Comparison of ENCODE assay signal across 18 mouse cellular contexts in the genomic region with DNA sequence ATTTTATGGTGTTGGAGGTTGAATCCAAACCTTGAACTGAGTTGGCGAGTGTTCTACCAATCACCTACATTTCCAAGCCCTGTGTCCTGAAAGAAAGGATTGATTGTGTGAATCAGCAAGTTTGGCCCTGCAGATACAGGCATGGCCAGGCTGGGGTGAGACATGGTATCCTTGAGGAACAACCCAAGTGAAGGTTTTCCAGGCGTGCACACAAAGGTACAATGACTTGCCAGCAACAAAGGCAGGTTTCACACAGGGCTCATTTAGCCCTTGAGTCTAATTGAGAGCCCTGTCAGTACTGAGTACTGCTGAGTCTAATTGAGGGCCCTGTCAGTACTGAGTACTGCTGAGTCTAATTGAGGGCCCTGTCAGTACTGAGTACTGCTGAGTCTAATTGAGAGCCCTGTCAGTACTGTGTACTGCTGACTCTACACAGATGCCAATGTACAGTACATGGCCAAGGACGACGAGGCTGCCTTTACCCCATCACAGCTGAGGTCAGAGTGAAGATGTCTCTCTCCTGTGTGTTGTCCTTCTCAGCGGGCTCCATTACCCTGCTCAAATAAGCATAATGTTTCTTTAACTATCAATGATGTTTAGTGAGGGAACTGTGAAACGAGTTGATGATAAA. TPM values are rescaled to one million over a fixed set of nuclear protein-coding genes. Genes with fewer than 3 reads are reported as not detected.
A peak's percentile ranks its signal among the peaks of the same experiment; 100 is the strongest.
DNase-seq lines count a peak whose midpoint lies in the region; ATAC-seq and TF ChIP-seq lines count a peak whose summit lies in the region.
"Had no signal": no experiment of that assay in that cellular context is flagged by ENCODE, and none has a peak within 500 bp of the region (broad histone marks: within the 10 kb centered on the region; RNA-seq: fewer than 3 reads in every experiment).

No protein-coding gene starts in this region.

- H3K4me3 ChIP-seq in forebrain, embryonic 11.5 days (ENCODE audit: low read depth, low read length) = no peak overlapping the region
- no peak overlapping the region for H3K4me3 ChIP-seq in forebrain, postnatal 0 days (ENCODE audit: low read depth, low read length)
- no peak overlapping the region for H3K4me3 ChIP-seq in hindbrain, embryonic 16.5 days (ENCODE audit: low read length)
- no peak overlapping the region for H3K4me3 ChIP-seq in hindbrain, postnatal 0 days (ENCODE audit: low read length)
- no peak overlapping the region for H3K4me3 ChIP-seq in neural tube, embryonic 12.5 days
- H3K4me3 ChIP-seq: layer of hippocampus, adult 2 months; liver, embryonic 15.5 days; midbrain, embryonic 10.5 days; neural tube, embryonic 15.5 days had no signal

- H3K4me1 ChIP-seq in forebrain, embryonic 11.5 days (replicated peaks; ENCODE audit: control insufficient read depth, insufficient read depth, low read length) = no peaks in the 10 kb centered on the region
- no peaks in the 10 kb centered on the region for H3K4me1 ChIP-seq in forebrain, postnatal 0 days (ENCODE audit: insufficient read depth)
- H3K4me1 ChIP-seq in hindbrain, embryonic 16.5 days (ENCODE audit: control insufficient read depth, insufficient read depth, low read depth, low read length) = no peaks in the 10 kb centered on the region; the same call in none of the 2 replicates
- 0 out of 2 replicates have a peak, but pooled peaks cover 3% of the 10 kb centered on the region for H3K4me1 ChIP-seq in hindbrain, postnatal 0 days (ENCODE audit: insufficient read depth, low read length)
- H3K4me1 ChIP-seq in neural tube, embryonic 12.5 days = peaks cover 2% of the 10 kb centered on the region

- H3K9ac ChIP-seq in forebrain, embryonic 11.5 days (ENCODE audit: low read length) = no peak overlapping the region
- H3K9ac ChIP-seq in forebrain, postnatal 0 days = no peak overlapping the region
- no peak overlapping the region for H3K9ac ChIP-seq in hindbrain, embryonic 16.5 days (ENCODE audit: low read depth, low read length)
- no peak overlapping the region for H3K9ac ChIP-seq in hindbrain, postnatal 0 days (replicated peaks; ENCODE audit: low read length)
- H3K9ac ChIP-seq in neural tube, embryonic 12.5 days = no peak overlapping the region
- H3K9ac ChIP-seq: liver, embryonic 15.5 days; neural tube, embryonic 15.5 days had no signal

- H3K9me3 ChIP-seq in forebrain, embryonic 11.5 days (ENCODE audit: control insufficient read depth, low read length) = no peaks in the 10 kb centered on the region
- no peaks in the 10 kb centered on the region for H3K9me3 ChIP-seq in forebrain, postnatal 0 days (ENCODE audit: low read length)
- H3K9me3 ChIP-seq in hindbrain, embryonic 16.5 days (ENCODE audit: control insufficient read depth, low read length) = no peaks in the 10 kb centered on the region
- H3K9me3 ChIP-seq in hindbrain, postnatal 0 days (ENCODE audit: low read length) = no peaks in the 10 kb centered on the region
- no peaks in the 10 kb centered on the region for H3K9me3 ChIP-seq in neural tube, embryonic 12.5 days
- H3K9me3 ChIP-seq: liver, embryonic 15.5 days; midbrain, embryonic 10.5 days; neural tube, embryonic 15.5 days had no signal

- no peak overlapping the region for H3K4me2 ChIP-seq in forebrain, embryonic 11.5 days (ENCODE audit: low read depth, low read length, severe bottlenecking)
- no peak overlapping the region for H3K4me2 ChIP-seq in forebrain, postnatal 0 days (ENCODE audit: low read depth)
- H3K4me2 ChIP-seq in hindbrain, embryonic 16.5 days (ENCODE audit: low read length) = no peak overlapping the region
- no peak overlapping the region for H3K4me2 ChIP-seq in hindbrain, postnatal 0 days (ENCODE audit: low read depth, low read length)
- no peak overlapping the region for H3K4me2 ChIP-seq in neural tube, embryonic 12.5 days (replicated peaks)
- H3K4me2 ChIP-seq: liver, embryonic 15.5 days; neural tube, embryonic 15.5 days had no signal

- 78% methylated on average over 6 of the region's 6 CpGs for WGBS in forebrain, embryonic 11.5 days
- whole genome bisulfite sequencing in forebrain, postnatal 0 days = 78% methylated on average over 6 of the region's 6 CpGs
- 82% methylated on average over 6 of the region's 6 CpGs for WGBS in hindbrain, embryonic 16.5 days
- 84% methylated on average over 6 of the region's 6 CpGs for WGBS in hindbrain, postnatal 0 days
- 78% methylated on average over 6 of the region's 6 CpGs for WGBS in neural tube, embryonic 12.5 days

- H3K27ac ChIP-seq in forebrain, embryonic 11.5 days (ENCODE audit: low read depth, low read length) = no peak overlapping the region
- H3K27ac ChIP-seq in forebrain, postnatal 0 days (ENCODE audit: low read depth, low read length) = no peak overlapping the region
- H3K27ac ChIP-seq in hindbrain, embryonic 16.5 days (ENCODE audit: low read depth, low read length) = no peak overlapping the region
- H3K27ac ChIP-seq in hindbrain, postnatal 0 days = no peak overlapping the region
- no peak overlapping the region for H3K27ac ChIP-seq in neural tube, embryonic 12.5 days
- H3K27ac ChIP-seq: layer of hippocampus, adult 2 months; liver, embryonic 15.5 days; midbrain, embryonic 10.5 days; neural tube, embryonic 15.5 days had no signal

- H3K36me3 ChIP-seq in forebrain, embryonic 11.5 days (ENCODE audit: control insufficient read depth, insufficient read depth, low read length) = no peaks in the 10 kb centered on the region
- no peaks in the 10 kb centered on the region for H3K36me3 ChIP-seq in forebrain, postnatal 0 days (ENCODE audit: insufficient read depth)
- no peaks in the 10 kb centered on the region for H3K36me3 ChIP-seq in hindbrain, embryonic 16.5 days (ENCODE audit: control insufficient read depth, insufficient read depth, low read length)
- no peaks in the 10 kb centered on the region for H3K36me3 ChIP-seq in hindbrain, postnatal 0 days (ENCODE audit: insufficient read depth, low read length)
- H3K36me3 ChIP-seq in neural tube, embryonic 12.5 days = no peaks in the 10 kb centered on the region
- H3K36me3 ChIP-seq: liver, embryonic 15.5 days; midbrain, embryonic 10.5 days; neural tube, embryonic 15.5 days had no signal

- no peak for DNase-seq in forebrain, embryonic 11.5 days (ENCODE audit: low spot score)
- no peak for DNase-seq in forebrain, postnatal 0 days
- DNase-seq in hindbrain, postnatal 0 days (ENCODE audit: low spot score) = no peak
- no peak for DNase-seq in neural tube, embryonic 10.5 days (ENCODE audit: extremely low spot score, low spot score)
- DNase-seq in frontal cortex, postnatal 36 days (ENCODE audit: low spot score in 2 of 2) = no peak
- DNase-seq: cerebellum, adult 9-11 months; gastrocnemius, postnatal 14 days; heart, postnatal 14 days; left cerebral cortex, postnatal 4 days; lung, postnatal 36 days; thymus, postnatal 25 days had no signal

- TF ChIP-seq CTCF in forebrain, postnatal 0 days (IDR thresholded peaks at IDR 0.05; ENCODE audit: low read depth) = no peak
- TF ChIP-seq CTCF in hindbrain, postnatal 0 days (IDR thresholded peaks at IDR 0.05; ENCODE audit: low read depth) = no peak

- peak; percentile 51 for ATAC-seq in forebrain, embryonic 11.5 days (replicated peaks; ENCODE audit: low FRiP score)
- ATAC-seq in forebrain, postnatal 0 days = no peak
- ATAC-seq in hindbrain, embryonic 16.5 days = 0 out of 2 replicates have a peak, but pooled peaks have one; percentile 14
- no peak for ATAC-seq in hindbrain, postnatal 0 days
- 0 out of 2 replicates have a peak, but pooled peaks have one; percentile 37 for ATAC-seq in neural tube, embryonic 12.5 days (ENCODE audit: low FRiP score, low read depth)

- H3K27me3 ChIP-seq in forebrain, embryonic 11.5 days (ENCODE audit: control insufficient read depth, insufficient read depth, low read length) = no peaks in the 10 kb centered on the region
- H3K27me3 ChIP-seq in forebrain, postnatal 0 days (ENCODE audit: insufficient read depth, low read length) = no peaks in the 10 kb centered on the region
- no peaks in the 10 kb centered on the region for H3K27me3 ChIP-seq in hindbrain, embryonic 16.5 days (replicated peaks; ENCODE audit: control insufficient read depth, insufficient read depth, low read length)
- no peaks in the 10 kb centered on the region for H3K27me3 ChIP-seq in hindbrain, postnatal 0 days (ENCODE audit: insufficient read depth, low read length)
- H3K27me3 ChIP-seq in neural tube, embryonic 12.5 days (replicated peaks) = no peaks in the 10 kb centered on the region
- H3K27me3 ChIP-seq: CH12.LX; liver, embryonic 15.5 days; neural tube, embryonic 15.5 days had no signal

RNA-seq across cellular contexts. Expression of gene Nfkb1, which starts 11.0 kb away (rescaled TPM):
- polyA plus RNA-seq in forebrain, embryonic 11.5 days (2014; fragmentation: Nextera tagmentation; extraction: Ambion mirVana) = 14.5 and 14.6 TPM in 2 replicates
- 19.4 and 22.5 TPM in 2 replicates for total RNA-seq in forebrain, postnatal 0 days (2014; rRNA removed)
- 2.9 and 4.4 TPM in 2 replicates for polyA plus RNA-seq in forebrain, postnatal 0 days (2015; fragmentation: Nextera tagmentation; extraction: Ambion mirVana)
- polyA plus RNA-seq in hindbrain, embryonic 16.5 days (2015; fragmentation: Nextera tagmentation; extraction: Ambion mirVana) = 7.5 and 7.8 TPM in 2 replicates
- 21.9 and 40.1 TPM in 2 replicates for total RNA-seq in hindbrain, postnatal 0 days (2014; rRNA removed)
- polyA plus RNA-seq in hindbrain, postnatal 0 days (2015; fragmentation: Nextera tagmentation; extraction: Ambion mirVana) = 5.0 and 5.1 TPM in 2 replicates
- polyA plus RNA-seq in neural tube, embryonic 12.5 days (2016; fragmentation: Nextera tagmentation; extraction: Ambion mirVana) = 11.3 and 12.1 TPM in 2 replicates

Comparison
In these comparisons a context has a peak if more than half of its experiments do, and no peak if none do; other contexts are left out.
1. ATAC-seq: peak in forebrain, embryonic 11.5 days (single experiment), hindbrain, embryonic 16.5 days (single experiment) and neural tube, embryonic 12.5 days (single experiment); none in forebrain, postnatal 0 days (single experiment) and hindbrain, postnatal 0 days (single experiment).